Mouse (Mus musculus): ENCODE results near the gene Frat2. TPM values are rescaled to one million over a fixed set of nuclear protein-coding genes. Genes with fewer than 3 reads are reported as not detected.

Gene Frat2
- polyA plus RNA-seq, 1 experiment from 2014 or later: 15.1 TPM

DNA sequence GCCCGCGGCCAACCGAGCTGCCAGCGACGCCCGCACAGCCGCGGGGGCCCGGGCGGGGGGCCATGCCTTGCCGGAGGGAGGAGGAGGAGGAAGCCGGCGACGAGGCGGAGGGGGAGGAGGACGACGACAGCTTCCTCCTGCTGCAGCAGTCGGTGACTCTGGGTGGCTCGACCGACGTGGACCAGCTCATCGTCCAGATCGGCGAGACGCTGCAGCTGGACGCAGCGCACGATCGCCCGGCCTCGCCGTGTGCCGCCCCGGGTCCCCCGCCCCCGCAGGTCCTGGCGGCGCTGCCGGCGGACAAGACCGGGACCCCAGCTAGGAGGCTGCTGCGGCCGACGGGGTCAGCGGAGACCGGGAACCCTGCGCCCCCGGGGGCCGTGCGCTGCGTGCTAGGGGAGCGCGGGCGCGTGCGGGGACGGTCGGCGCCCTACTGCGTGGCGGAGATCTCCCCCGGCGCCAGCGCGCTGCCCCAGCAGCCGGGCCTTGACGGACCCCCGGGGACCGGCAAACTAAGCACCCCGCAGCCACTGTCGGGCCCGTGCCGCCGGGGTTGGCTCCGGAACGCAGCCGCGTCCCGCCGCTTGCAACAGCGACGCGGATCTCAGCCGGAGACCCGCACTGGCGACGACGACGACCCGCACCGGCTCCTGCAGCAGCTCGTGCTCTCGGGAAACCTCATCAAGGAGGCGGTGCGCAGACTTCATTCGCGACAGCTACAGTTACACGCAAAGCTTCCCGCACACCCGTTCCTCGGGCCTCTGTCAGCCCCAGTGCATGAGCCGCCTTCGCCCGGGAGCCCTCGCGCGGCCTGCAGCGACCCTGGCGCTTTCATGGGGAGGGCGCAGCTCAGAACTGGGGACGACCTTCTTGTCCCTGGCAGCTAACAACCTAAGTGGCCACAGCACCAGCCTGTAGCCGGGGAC is 17.6 kb downstream of the Frat2 start:
- no peaks in the 10 kb centered on the region for H3K36me3 ChIP-seq
- ATAC-seq (ENCODE audit: low FRiP score, low read depth): peak; percentile 67
- peak overlapping the region; percentile 79 for H3K4me3 ChIP-seq
- H3K9ac ChIP-seq (replicated peaks): peak overlapping the region; percentile 88
- H3K27me3 ChIP-seq: peaks cover 28% of the 10 kb centered on the region
- H3K4me2 ChIP-seq (replicated peaks): peak overlapping the region; percentile 98
- H3K4me1 ChIP-seq: peaks cover 34% of the 10 kb centered on the region
- H3K9me3 ChIP-seq: no peaks in the 10 kb centered on the region
- under 1% methylated on average over 85 of the region's 112 CpGs for WGBS
- H3K27ac ChIP-seq (replicated peaks): peak overlapping the region; percentile 92

DNA sequence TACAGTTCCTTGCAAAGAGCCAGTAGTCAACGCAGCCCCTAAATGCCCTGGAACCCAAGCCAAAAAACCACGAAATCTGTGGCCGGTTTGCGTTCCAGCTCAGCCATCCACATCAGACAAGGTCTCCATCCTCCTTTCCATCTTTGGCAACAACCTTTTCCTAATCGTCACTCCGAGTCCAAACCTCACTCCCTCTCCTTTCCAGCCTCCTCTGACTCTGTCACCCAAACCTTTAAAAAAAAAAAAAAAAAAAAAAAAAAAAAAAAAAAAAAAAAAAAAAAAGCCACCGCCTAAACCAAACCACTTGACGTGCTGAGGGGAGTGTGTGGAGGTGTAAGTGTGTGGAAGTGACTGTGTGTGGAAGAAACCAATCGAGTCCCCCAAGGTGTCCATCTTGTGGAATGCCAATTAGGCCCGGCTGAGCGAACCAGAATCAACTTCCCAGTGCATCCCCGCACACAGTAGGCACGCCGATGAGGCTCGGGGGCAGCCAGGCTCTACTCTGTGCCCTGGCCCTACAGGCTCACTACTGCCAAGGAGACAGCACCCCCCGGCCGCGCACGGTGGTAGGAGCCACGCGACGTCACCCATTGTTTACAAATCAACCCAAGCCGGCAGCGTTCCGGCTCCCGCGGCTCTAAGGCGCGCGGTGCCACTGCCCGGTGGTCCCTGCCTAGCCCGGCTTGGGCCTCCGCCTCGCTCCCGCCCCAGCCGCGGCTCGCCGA is 18.4 kb downstream of the Frat2 start, which contains the start of gene Frat1:
Frat1 (plus strand) TSS at position 590 of the 725 bp plus-strand sequence.
- peak within 1 kb of the TSS; percentile 79 for H3K4me3 ChIP-seq
- H3K4me2 ChIP-seq (replicated peaks): peak within 1 kb of the TSS; percentile 98
- H3K4me1 ChIP-seq: peaks cover 29% of the 10 kb centered on the region
- peak within 1 kb of the TSS; percentile 88 for H3K9ac ChIP-seq (replicated peaks)
- no peaks in the 10 kb centered on the region for H3K36me3 ChIP-seq
- H3K27ac ChIP-seq (replicated peaks): peak within 1 kb of the TSS; percentile 92
- H3K27me3 ChIP-seq: peaks cover 28% of the 10 kb centered on the region
- WGBS: under 1% methylated on average over 27 of the region's 39 CpGs
- ATAC-seq (ENCODE audit: low FRiP score, low read depth): peak; percentile 96
- H3K9me3 ChIP-seq: no peaks in the 10 kb centered on the region

DNA sequence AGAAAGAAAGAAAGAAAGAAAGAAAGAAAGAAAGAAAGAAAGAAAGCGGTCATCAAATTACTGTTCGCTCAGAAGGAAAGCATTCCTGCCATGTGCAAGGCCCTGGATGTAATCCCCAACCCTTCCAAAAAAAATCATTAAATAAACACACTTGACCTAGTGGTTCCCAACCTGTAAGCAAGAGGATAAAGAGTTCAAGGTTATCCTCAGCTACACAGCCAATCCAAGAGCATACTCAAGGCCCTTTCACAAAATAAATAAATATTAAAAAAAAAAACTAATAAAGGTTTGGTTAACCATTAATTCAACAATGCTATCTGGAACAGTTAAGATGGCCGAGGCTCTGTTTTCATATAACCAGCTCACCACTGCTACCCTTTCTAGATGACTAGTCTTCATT is 19.0 kb downstream of the Frat2 start:
- Histone ChIP-seq H3K4me1 (peaks cover 29% of the 10 kb centered on the region), H3K9ac (replicated peaks) (peak overlapping the region; percentile 47; the same call in 1 of the 2 replicates), H3K4me2 (replicated peaks) (peak overlapping the region; percentile 98), H3K27ac (replicated peaks) (peak overlapping the region; percentile 74), H3K36me3 (no peaks in the 10 kb centered on the region), H3K9me3 (no peaks in the 10 kb centered on the region), H3K27me3 (peaks cover 28% of the 10 kb centered on the region), H3K4me3 (peak overlapping the region; percentile 79)
- ATAC-seq (ENCODE audit: low FRiP score, low read depth): no peak
- WGBS: 62% methylated on average over 3 of the region's 3 CpGs

DNA sequence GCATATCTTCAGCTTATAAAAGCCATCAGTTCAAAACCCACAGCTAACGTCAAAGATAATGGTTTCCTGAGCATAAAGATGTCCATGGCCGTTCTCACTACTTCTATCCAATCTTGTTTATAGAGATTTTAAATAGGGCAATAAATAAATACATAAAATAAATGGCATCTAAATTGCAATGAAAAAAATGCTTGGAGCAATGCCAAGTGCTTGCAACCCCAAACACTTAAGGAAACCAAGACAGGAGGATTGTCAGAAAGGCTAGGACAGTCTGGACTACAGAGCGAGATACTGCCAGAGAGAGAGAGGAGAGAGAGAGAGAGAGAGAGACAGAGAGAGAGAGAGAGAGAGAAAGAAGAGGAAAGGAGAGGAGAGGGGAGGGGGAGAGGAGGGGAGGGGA is 21.4 kb downstream of the Frat2 start:
- H3K27ac ChIP-seq (replicated peaks): no peak overlapping the region
- WGBS: 90% methylated on average over 3 of the region's 3 CpGs

DNA sequence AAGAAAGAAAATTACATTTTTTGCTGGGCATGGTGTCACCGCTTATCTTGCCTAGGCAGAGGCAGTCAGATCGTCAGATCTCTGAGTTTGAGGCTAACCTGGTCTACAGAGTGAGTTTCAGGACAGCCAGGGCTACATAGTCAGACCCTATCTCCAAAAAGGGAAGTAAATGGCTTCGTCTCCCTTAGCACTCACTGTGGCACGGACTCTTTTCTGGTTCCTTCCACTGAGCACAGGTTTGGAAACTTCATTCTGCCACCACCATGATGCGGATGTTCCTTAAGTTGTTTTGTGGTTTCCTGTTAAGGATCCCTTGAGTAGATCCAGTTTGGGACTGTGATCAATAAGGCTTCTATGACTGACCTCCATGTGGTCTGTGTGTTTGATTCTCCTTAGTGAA is 23.0 kb downstream of the Frat2 start:
- Histone ChIP-seq H3K4me3 (no peak overlapping the region), H3K36me3 (no peaks in the 10 kb centered on the region), H3K27ac (replicated peaks) (no peak overlapping the region), H3K4me2 (replicated peaks) (no peak overlapping the region), H3K4me1 (no peaks in the 10 kb centered on the region), H3K27me3 (0 out of 2 replicates have a peak, but pooled peaks cover 6% of the 10 kb centered on the region), H3K9ac (replicated peaks) (no peak overlapping the region), H3K9me3 (no peaks in the 10 kb centered on the region)
- ATAC-seq (ENCODE audit: low FRiP score, low read depth): no peak
- WGBS: 86% methylated on average over 5 of the region's 5 CpGs

More for the DNA sequence above, 21.4 kb downstream of the Frat2 start:
- ATAC-seq (ENCODE audit: low FRiP score, low read depth): no peak
- Histone ChIP-seq H3K4me3 (no peak overlapping the region), H3K27me3 (peaks cover 6% of the 10 kb centered on the region), H3K9me3 (no peaks in the 10 kb centered on the region), H3K4me2 (replicated peaks) (no peak overlapping the region), H3K36me3 (no peaks in the 10 kb centered on the region), H3K4me1 (peaks cover 11% of the 10 kb centered on the region), H3K9ac (replicated peaks) (no peak overlapping the region)

DNA sequence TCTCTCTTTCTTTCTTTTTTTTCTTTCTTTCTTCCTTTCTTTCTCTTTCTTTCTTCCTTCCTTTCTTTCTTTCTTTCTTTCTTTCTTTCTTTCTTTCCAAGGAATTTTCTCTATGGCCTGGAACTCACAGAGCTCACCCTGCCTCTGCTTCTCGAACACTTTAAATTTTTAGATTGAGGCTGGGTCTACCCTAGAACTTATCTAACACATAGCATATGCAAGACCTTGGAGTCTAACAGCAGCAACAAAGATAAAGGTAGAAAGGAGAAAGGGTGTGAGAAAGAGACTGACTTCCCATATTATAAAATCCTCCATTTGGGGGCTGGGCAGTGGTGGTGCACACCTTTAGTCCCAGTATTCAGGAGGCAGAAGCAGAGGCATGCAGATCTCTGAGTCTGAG is 25.3 kb downstream of the Frat2 start:
- Histone ChIP-seq H3K9me3 (no peaks in the 10 kb centered on the region), H3K27ac (replicated peaks) (no peak overlapping the region), H3K4me1 (no peaks in the 10 kb centered on the region), H3K9ac (replicated peaks) (no peak overlapping the region), H3K4me2 (replicated peaks) (no peak overlapping the region), H3K4me3 (no peak overlapping the region), H3K27me3 (0 out of 2 replicates have a peak, but pooled peaks cover 6% of the 10 kb centered on the region), H3K36me3 (no peaks in the 10 kb centered on the region)
- no peak for ATAC-seq (ENCODE audit: low FRiP score, low read depth)
- WGBS: 91% methylated on average over 1 of the region's 1 CpGs

DNA sequence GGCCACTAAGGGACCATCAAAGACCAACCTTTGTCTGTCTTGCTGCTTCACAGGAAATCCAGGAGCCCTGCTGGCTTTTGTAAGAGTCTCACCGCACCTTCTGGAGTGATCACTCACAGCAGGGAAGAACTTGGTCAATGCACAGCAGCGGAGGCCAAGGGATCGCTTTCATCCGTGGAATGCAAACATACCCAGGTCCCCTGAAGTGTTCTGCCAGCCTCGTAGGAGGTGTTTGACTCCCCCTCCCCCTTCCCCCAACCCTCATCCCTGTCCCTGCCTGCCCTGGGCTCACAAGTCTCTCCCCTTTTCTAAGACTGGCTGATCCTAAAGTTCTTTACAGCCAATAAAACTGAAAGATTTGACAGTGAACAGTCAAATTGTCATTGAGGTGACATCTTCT is 26.5 kb downstream of the Frat2 start:
- no peaks in the 10 kb centered on the region for H3K36me3 ChIP-seq
- WGBS: 10% methylated on average over 5 of the region's 5 CpGs

DNA sequence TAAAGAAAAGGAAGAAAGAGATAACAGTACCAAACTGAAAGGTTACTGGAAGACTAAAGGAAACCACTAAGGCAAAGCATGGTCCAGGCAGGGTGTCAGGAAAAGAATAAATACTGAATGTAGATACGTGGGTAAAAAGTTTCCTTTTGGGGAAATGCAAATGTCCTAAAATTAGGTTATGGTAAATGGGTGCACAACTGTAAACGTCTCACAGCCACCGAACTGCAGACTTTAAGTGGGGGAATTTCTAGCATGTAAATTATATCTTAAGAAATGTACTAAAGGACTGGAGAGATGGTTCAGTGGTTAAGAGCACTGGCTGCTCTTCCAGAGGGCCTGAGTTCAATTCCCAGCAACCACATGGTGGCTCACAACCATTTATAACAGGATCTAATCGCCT is 29.2 kb downstream of the Frat2 start:
- Histone ChIP-seq H3K4me2 (replicated peaks) (no peak overlapping the region), H3K9ac (replicated peaks) (no peak overlapping the region), H3K27me3 (0 out of 2 replicates have a peak, but pooled peaks cover 6% of the 10 kb centered on the region), H3K4me3 (no peak overlapping the region), H3K4me1 (no peaks in the 10 kb centered on the region), H3K36me3 (no peaks in the 10 kb centered on the region), H3K27ac (replicated peaks) (no peak overlapping the region), H3K9me3 (peaks cover 4% of the 10 kb centered on the region; the same call in 1 of the 2 replicates)
- ATAC-seq (ENCODE audit: low FRiP score, low read depth): no peak
- 91% methylated on average over 4 of the region's 4 CpGs for WGBS

More for the DNA sequence above, 26.5 kb downstream of the Frat2 start:
- no peaks in the 10 kb centered on the region for H3K9me3 ChIP-seq
- no peak overlapping the region for H3K27ac ChIP-seq (replicated peaks)
- no peak overlapping the region for H3K4me2 ChIP-seq (replicated peaks)
- H3K4me3 ChIP-seq: no peak overlapping the region
- no peak for ATAC-seq (ENCODE audit: low FRiP score, low read depth)
- no peaks in the 10 kb centered on the region for H3K4me1 ChIP-seq
- H3K27me3 ChIP-seq: 0 out of 2 replicates have a peak, but pooled peaks cover 6% of the 10 kb centered on the region
- H3K9ac ChIP-seq (replicated peaks): no peak overlapping the region

DNA sequence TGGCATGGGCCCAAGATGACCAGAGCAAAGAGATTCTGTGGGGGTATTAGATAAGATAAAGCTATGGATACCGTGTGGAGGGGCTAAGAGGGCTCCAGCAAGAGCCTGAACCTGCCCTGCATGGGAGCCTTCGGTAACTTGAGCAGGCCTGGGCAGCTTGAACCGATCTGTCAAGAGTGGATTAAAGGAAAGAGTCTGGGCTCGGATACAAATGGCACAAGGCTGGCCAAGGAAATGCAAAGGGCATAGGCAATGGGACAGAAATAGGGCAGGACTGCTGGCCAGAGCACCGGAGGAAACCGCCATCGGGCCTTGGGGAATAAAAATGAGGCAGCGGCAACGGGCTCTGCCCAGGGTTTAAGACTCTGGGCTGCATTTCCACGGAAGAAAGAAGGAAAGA is 30.6 kb downstream of the Frat2 start:
- Histone ChIP-seq H3K9me3 (peaks cover 5% of the 10 kb centered on the region; the same call in 1 of the 2 replicates), H3K36me3 (no peaks in the 10 kb centered on the region), H3K4me3 (no peak overlapping the region), H3K4me2 (replicated peaks) (no peak overlapping the region), H3K4me1 (no peaks in the 10 kb centered on the region), H3K27me3 (0 out of 2 replicates have a peak, but pooled peaks cover 6% of the 10 kb centered on the region), H3K9ac (replicated peaks) (no peak overlapping the region), H3K27ac (replicated peaks) (no peak overlapping the region)
- no peak for ATAC-seq (ENCODE audit: low FRiP score, low read depth)
- 59% methylated on average over 10 of the region's 10 CpGs for WGBS

DNA sequence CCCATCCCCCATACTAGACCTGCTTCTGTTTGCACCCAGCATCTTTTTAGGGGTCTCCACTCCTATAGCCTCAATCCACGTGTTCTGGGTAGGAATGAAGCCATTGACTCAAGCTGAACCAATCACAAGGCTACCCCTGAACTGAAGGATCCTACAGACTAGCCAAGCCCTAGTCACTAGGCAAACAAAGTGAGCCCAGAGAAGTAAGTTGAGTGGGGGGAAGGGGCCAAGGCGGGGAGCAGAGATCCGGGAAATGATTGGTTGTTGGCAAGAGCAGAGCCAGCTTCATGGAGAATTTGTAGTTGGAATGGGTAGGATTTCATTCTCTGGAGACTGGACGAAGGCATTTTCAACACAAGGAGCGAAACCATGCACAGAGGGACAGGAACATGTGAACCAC is 31.0 kb downstream of the Frat2 start:
- H3K27ac ChIP-seq (replicated peaks): no peak overlapping the region
- H3K4me3 ChIP-seq: no peak overlapping the region
- ATAC-seq (ENCODE audit: low FRiP score, low read depth): no peak
- WGBS: 61% methylated on average over 5 of the region's 5 CpGs
- H3K27me3 ChIP-seq: 0 out of 2 replicates have a peak, but pooled peaks cover 6% of the 10 kb centered on the region
- H3K9ac ChIP-seq (replicated peaks): no peak overlapping the region
- no peaks in the 10 kb centered on the region for H3K36me3 ChIP-seq
- peaks cover 5% of the 10 kb centered on the region; the same call in 1 of the 2 replicates for H3K9me3 ChIP-seq
- no peak overlapping the region for H3K4me2 ChIP-seq (replicated peaks)
- H3K4me1 ChIP-seq: no peaks in the 10 kb centered on the region

DNA sequence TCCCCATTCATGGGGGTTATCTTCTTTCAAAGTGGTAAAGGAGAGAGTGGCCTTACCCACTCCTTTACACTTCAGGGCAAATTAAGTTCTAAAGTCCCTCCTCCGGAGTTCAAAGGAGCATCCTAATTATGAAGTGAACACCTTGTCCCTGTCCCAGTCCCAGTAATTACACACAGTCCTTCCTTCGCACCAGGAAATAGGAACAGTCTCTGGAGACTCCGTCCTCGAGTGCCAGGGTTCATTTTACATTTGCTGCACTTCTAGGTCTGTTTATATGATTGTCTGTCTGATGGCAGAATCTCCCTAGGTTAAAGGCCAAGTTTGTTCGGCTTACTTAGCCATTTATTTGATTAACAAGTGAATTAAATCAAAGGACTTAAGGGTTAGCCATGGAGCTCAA is 31.5 kb downstream of the Frat2 start:
- no peak for ATAC-seq (ENCODE audit: low FRiP score, low read depth)
- 74% methylated on average over 5 of the region's 5 CpGs for WGBS
- H3K36me3 ChIP-seq: no peaks in the 10 kb centered on the region
- 0 out of 2 replicates have a peak, but pooled peaks cover 5% of the 10 kb centered on the region for H3K27me3 ChIP-seq
- H3K4me3 ChIP-seq: no peak overlapping the region
- no peak overlapping the region for H3K27ac ChIP-seq (replicated peaks)
- H3K4me1 ChIP-seq: no peaks in the 10 kb centered on the region
- peaks cover 5% of the 10 kb centered on the region; the same call in 1 of the 2 replicates for H3K9me3 ChIP-seq
- no peak overlapping the region for H3K9ac ChIP-seq (replicated peaks)
- no peak overlapping the region for H3K4me2 ChIP-seq (replicated peaks)

DNA sequence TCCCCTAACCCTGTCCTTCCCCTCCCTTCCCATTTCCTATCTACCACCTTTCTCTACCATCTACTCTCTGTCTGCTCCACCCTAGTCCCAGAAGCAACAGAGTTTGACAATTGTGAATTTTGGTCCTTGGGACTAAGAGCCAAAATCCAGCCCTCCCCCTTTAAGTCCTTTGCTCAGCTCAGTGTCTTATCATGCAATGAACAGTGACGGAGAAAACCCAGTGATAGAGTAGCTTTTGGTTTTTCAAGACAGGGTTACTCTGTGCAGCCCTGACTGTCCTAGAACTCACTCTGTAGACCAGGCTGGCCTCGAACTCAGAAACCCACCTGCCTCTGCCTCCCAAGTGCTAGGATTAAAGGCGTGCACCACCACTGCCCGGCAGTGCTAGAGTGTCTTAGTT is 34.6 kb downstream of the Frat2 start:
- Histone ChIP-seq H3K36me3 (no peaks in the 10 kb centered on the region), H3K9ac (replicated peaks) (no peak overlapping the region), H3K4me1 (no peaks in the 10 kb centered on the region), H3K9me3 (peaks cover 5% of the 10 kb centered on the region; the same call in 1 of the 2 replicates), H3K4me2 (replicated peaks) (no peak overlapping the region), H3K27me3 (no peaks in the 10 kb centered on the region), H3K27ac (replicated peaks) (no peak overlapping the region), H3K4me3 (no peak overlapping the region)
- no peak for ATAC-seq (ENCODE audit: low FRiP score, low read depth)
- 91% methylated on average over 4 of the region's 4 CpGs for WGBS
